Mouse (Mus musculus): ENCODE results near the gene Wwp2.

GRCm38 (mm10) chr8:107582136-107582535 lies 146.0 kb downstream of the Wwp2 start:
- TF ChIP-seq CTCF (IDR thresholded peaks at IDR 0.05; ENCODE audit: low read depth) (no peak), EP300 (optimal IDR thresholded peaks at IDR 0.05) (no peak)

Measured in stomach, postnatal 0 days (tissue).